Mouse (Mus musculus) thymus, postnatal 4 days (tissue): Measurements from ENCODE around the gene Dapk1.

Source experiments
- DNase-seq: peaks from one replicate; pipeline ENCODE4 v3.0.0; 2021

Gene Dapk1

GRCm38 (mm10) chr13:60668036-60668435 is 66.3 kb downstream of the Dapk1 start:
- DNase-seq: no peak

GRCm38 (mm10) chr13:60670605-60671004 is 68.9 kb downstream of the Dapk1 start:
- no peak for DNase-seq

GRCm38 (mm10) chr13:60671235-60671634 is 69.5 kb downstream of the Dapk1 start:
- no peak for DNase-seq

- DNase-seq: no peak
These were observed 70.5 kb downstream of the Dapk1 start for GRCm38 (mm10) chr13:60672287-60672686.

GRCm38 (mm10) chr13:60672882-60673675 is 71.3 kb downstream of the Dapk1 start:
- DNase-seq: no peak

- DNase-seq: no peak
These were observed 72.6 kb downstream of the Dapk1 start for GRCm38 (mm10) chr13:60674301-60674700.

GRCm38 (mm10) chr13:60674911-60675310 is 73.2 kb downstream of the Dapk1 start:
- no peak for DNase-seq

GRCm38 (mm10) chr13:60675416-60675815 is 73.7 kb downstream of the Dapk1 start:
- no peak for DNase-seq

- no peak for DNase-seq
These were observed 77.2 kb downstream of the Dapk1 start for GRCm38 (mm10) chr13:60678912-60679311.

GRCm38 (mm10) chr13:60682714-60683695 is 81.3 kb downstream of the Dapk1 start:
- DNase-seq: no peak

- DNase-seq: no peak
These were observed 82.5 kb downstream of the Dapk1 start for GRCm38 (mm10) chr13:60684050-60684760.

GRCm38 (mm10) chr13:60684806-60685205 is 83.1 kb downstream of the Dapk1 start:
- DNase-seq: no peak

GRCm38 (mm10) chr13:60685216-60685615 is 83.5 kb downstream of the Dapk1 start:
- no peak for DNase-seq

GRCm38 (mm10) chr13:60686024-60686663 is 84.4 kb downstream of the Dapk1 start:
- no peak for DNase-seq

- DNase-seq: no peak
These were observed 85.2 kb downstream of the Dapk1 start for GRCm38 (mm10) chr13:60686967-60687366.

- no peak for DNase-seq
These were observed 85.7 kb downstream of the Dapk1 start for GRCm38 (mm10) chr13:60687462-60687861.

- DNase-seq: no peak
These were observed 86.1 kb downstream of the Dapk1 start for GRCm38 (mm10) chr13:60687891-60688290.

GRCm38 (mm10) chr13:60690921-60691320 is 89.2 kb downstream of the Dapk1 start:
- DNase-seq: no peak

GRCm38 (mm10) chr13:60691940-60692339 is 90.2 kb downstream of the Dapk1 start:
- no peak for DNase-seq

GRCm38 (mm10) chr13:60695186-60695980 is 93.6 kb downstream of the Dapk1 start:
- no peak for DNase-seq

GRCm38 (mm10) chr13:60696323-60696722 is 94.6 kb downstream of the Dapk1 start:
- DNase-seq: no peak

GRCm38 (mm10) chr13:60696741-60697140 is 95.0 kb downstream of the Dapk1 start:
- no peak for DNase-seq
